Mouse (Mus musculus): ENCODE measurements around the gene Smc4. TPM values are rescaled to one million over a fixed set of nuclear protein-coding genes. Genes with fewer than 3 reads are reported as not detected.

Smc4 gene
- polyA plus RNA-seq (2012; rRNA removed): 22.2 and 25.3 TPM in 2 replicates

GRCm38 (mm10) chr3:69004437-69005337 is at the start of gene Smc4, which contains the start of gene Ift80:
Smc4 (plus strand) TSS chr3:69004738.
Ift80 (minus strand) TSS chr3:69004570.
- Histone ChIP-seq H3K27me3 (ENCODE audit: control insufficient read depth, insufficient read depth, low read length) (no peaks in the 10 kb centered on the region), H3K4me3 (ENCODE audit: control insufficient read depth, low read depth, low read length) (peak within 1 kb of the TSS; percentile 96), H3K27ac (ENCODE audit: control insufficient read depth, insufficient read depth, low read depth, low read length) (peak within 1 kb of the TSS; percentile 98), H3K4me1 (ENCODE audit: control insufficient read depth, insufficient read depth, low read length) (peaks cover 7% of the 10 kb centered on the region), H3K36me3 (ENCODE audit: control insufficient read depth, insufficient read depth, low read length) (peaks cover 4% of the 10 kb centered on the region)
- TF ChIP-seq CTCF (IDR thresholded peaks at IDR 0.05; ENCODE audit: control insufficient read depth, insufficient read depth, insufficient replicate concordance, low read depth, low read length) (no peak), POLR2A (IDR thresholded peaks at IDR 0.05; ENCODE audit: control insufficient read depth, low read depth, low read length) (peak; percentile 71)

- TF ChIP-seq POLR2A (IDR thresholded peaks at IDR 0.05; ENCODE audit: control insufficient read depth, low read depth, low read length) (no peak), CTCF (IDR thresholded peaks at IDR 0.05; ENCODE audit: control insufficient read depth, insufficient read depth, insufficient replicate concordance, low read depth, low read length) (no peak)
- H3K27me3 ChIP-seq (ENCODE audit: control insufficient read depth, insufficient read depth, low read length): no peaks in the 10 kb centered on the region
- H3K27ac ChIP-seq (ENCODE audit: control insufficient read depth, insufficient read depth, low read depth, low read length): no peak overlapping the region
- H3K4me3 ChIP-seq (ENCODE audit: control insufficient read depth, low read depth, low read length): no peak overlapping the region
- H3K4me1 ChIP-seq (ENCODE audit: control insufficient read depth, insufficient read depth, low read length): no peaks in the 10 kb centered on the region
- H3K36me3 ChIP-seq (ENCODE audit: control insufficient read depth, insufficient read depth, low read length): no peaks in the 10 kb centered on the region
Measured at GRCm38 (mm10) chr3:68956454-68956853, 48.1 kb upstream of the Smc4 start.

- H3K4me1 ChIP-seq (ENCODE audit: control insufficient read depth, insufficient read depth, low read length): no peaks in the 10 kb centered on the region
- no peak overlapping the region for H3K27ac ChIP-seq (ENCODE audit: control insufficient read depth, insufficient read depth, low read depth, low read length)
- TF ChIP-seq CTCF (IDR thresholded peaks at IDR 0.05; ENCODE audit: control insufficient read depth, insufficient read depth, insufficient replicate concordance, low read depth, low read length) (no peak), POLR2A (IDR thresholded peaks at IDR 0.05; ENCODE audit: control insufficient read depth, low read depth, low read length) (no peak)
- no peak overlapping the region for H3K4me3 ChIP-seq (ENCODE audit: control insufficient read depth, low read depth, low read length)
- no peaks in the 10 kb centered on the region; the same call in 1 of the 2 replicates for H3K36me3 ChIP-seq (ENCODE audit: control insufficient read depth, insufficient read depth, low read length)
- no peaks in the 10 kb centered on the region for H3K27me3 ChIP-seq (ENCODE audit: control insufficient read depth, insufficient read depth, low read length)
Measured at GRCm38 (mm10) chr3:68957413-68957812, 47.1 kb upstream of the Smc4 start.

- no peak overlapping the region for H3K27ac ChIP-seq (ENCODE audit: control insufficient read depth, insufficient read depth, low read depth, low read length)
- TF ChIP-seq POLR2A (IDR thresholded peaks at IDR 0.05; ENCODE audit: control insufficient read depth, low read depth, low read length) (no peak), CTCF (IDR thresholded peaks at IDR 0.05; ENCODE audit: control insufficient read depth, insufficient read depth, insufficient replicate concordance, low read depth, low read length) (no peak)
- no peaks in the 10 kb centered on the region for H3K4me1 ChIP-seq (ENCODE audit: control insufficient read depth, insufficient read depth, low read length)
- no peak overlapping the region for H3K4me3 ChIP-seq (ENCODE audit: control insufficient read depth, low read depth, low read length)
- no peaks in the 10 kb centered on the region for H3K27me3 ChIP-seq (ENCODE audit: control insufficient read depth, insufficient read depth, low read length)
- peaks cover 4% of the 10 kb centered on the region for H3K36me3 ChIP-seq (ENCODE audit: control insufficient read depth, insufficient read depth, low read length)
Measured at GRCm38 (mm10) chr3:68964682-68965081, 39.9 kb upstream of the Smc4 start.

- TF ChIP-seq POLR2A (IDR thresholded peaks at IDR 0.05; ENCODE audit: control insufficient read depth, low read depth, low read length) (no peak), CTCF (IDR thresholded peaks at IDR 0.05; ENCODE audit: control insufficient read depth, insufficient read depth, insufficient replicate concordance, low read depth, low read length) (no peak)
- Histone ChIP-seq H3K36me3 (ENCODE audit: control insufficient read depth, insufficient read depth, low read length) (peaks cover 4% of the 10 kb centered on the region), H3K27me3 (ENCODE audit: control insufficient read depth, insufficient read depth, low read length) (no peaks in the 10 kb centered on the region), H3K4me3 (ENCODE audit: control insufficient read depth, low read depth, low read length) (no peak overlapping the region), H3K4me1 (ENCODE audit: control insufficient read depth, insufficient read depth, low read length) (no peaks in the 10 kb centered on the region), H3K27ac (ENCODE audit: control insufficient read depth, insufficient read depth, low read depth, low read length) (no peak overlapping the region)
Measured at GRCm38 (mm10) chr3:68966527-68967285, 37.8 kb upstream of the Smc4 start.

GRCm38 (mm10) chr3:68967404-68967803 is 37.1 kb upstream of the Smc4 start:
- no peaks in the 10 kb centered on the region for H3K27me3 ChIP-seq (ENCODE audit: control insufficient read depth, insufficient read depth, low read length)
- H3K36me3 ChIP-seq (ENCODE audit: control insufficient read depth, insufficient read depth, low read length): peaks cover 4% of the 10 kb centered on the region
- TF ChIP-seq POLR2A (IDR thresholded peaks at IDR 0.05; ENCODE audit: control insufficient read depth, low read depth, low read length) (no peak), CTCF (IDR thresholded peaks at IDR 0.05; ENCODE audit: control insufficient read depth, insufficient read depth, insufficient replicate concordance, low read depth, low read length) (no peak)
- no peak overlapping the region for H3K4me3 ChIP-seq (ENCODE audit: control insufficient read depth, low read depth, low read length)
- H3K27ac ChIP-seq (ENCODE audit: control insufficient read depth, insufficient read depth, low read depth, low read length): no peak overlapping the region
- H3K4me1 ChIP-seq (ENCODE audit: control insufficient read depth, insufficient read depth, low read length): no peaks in the 10 kb centered on the region

GRCm38 (mm10) chr3:68969091-68969590 is 35.4 kb upstream of the Smc4 start:
- TF ChIP-seq POLR2A (IDR thresholded peaks at IDR 0.05; ENCODE audit: control insufficient read depth, low read depth, low read length) (no peak), CTCF (IDR thresholded peaks at IDR 0.05; ENCODE audit: control insufficient read depth, insufficient read depth, insufficient replicate concordance, low read depth, low read length) (no peak)
- Histone ChIP-seq H3K27me3 (ENCODE audit: control insufficient read depth, insufficient read depth, low read length) (no peaks in the 10 kb centered on the region), H3K4me3 (ENCODE audit: control insufficient read depth, low read depth, low read length) (no peak overlapping the region), H3K36me3 (ENCODE audit: control insufficient read depth, insufficient read depth, low read length) (peaks cover 3% of the 10 kb centered on the region), H3K27ac (ENCODE audit: control insufficient read depth, insufficient read depth, low read depth, low read length) (no peak overlapping the region), H3K4me1 (ENCODE audit: control insufficient read depth, insufficient read depth, low read length) (no peaks in the 10 kb centered on the region)

Data from testis, adult 2 months (tissue).